Mouse (Mus musculus): ENCODE measurements around the gene Hdac9. TPM values are rescaled to one million over a fixed set of nuclear protein-coding genes. Genes with fewer than 3 reads are reported as not detected.

Hdac9 gene
- total RNA-seq, 2 experiments from 2014 or later, result 9.7 to 10.4 TPM

DNA sequence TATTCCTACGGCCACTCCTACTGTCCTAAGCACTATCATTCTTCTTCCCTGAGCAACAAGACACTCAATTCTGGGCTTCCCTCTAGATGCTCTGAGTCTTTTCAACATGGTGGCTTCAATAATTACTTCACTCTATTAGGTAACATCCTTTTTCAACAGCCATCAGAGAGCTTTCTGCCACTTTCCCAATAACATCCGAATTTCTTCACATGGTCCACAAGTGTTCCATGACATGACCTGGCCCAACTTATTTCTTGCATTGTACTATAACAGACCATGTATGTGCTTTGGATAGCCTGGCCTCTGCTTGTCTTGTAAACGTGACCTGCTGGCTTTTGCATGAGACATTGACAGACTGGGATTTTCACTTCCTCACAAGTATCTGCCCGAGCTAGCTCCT, 538.3 kb downstream of the Hdac9 start:
- no peak for DNase-seq (ENCODE audit: low spot score)

DNA sequence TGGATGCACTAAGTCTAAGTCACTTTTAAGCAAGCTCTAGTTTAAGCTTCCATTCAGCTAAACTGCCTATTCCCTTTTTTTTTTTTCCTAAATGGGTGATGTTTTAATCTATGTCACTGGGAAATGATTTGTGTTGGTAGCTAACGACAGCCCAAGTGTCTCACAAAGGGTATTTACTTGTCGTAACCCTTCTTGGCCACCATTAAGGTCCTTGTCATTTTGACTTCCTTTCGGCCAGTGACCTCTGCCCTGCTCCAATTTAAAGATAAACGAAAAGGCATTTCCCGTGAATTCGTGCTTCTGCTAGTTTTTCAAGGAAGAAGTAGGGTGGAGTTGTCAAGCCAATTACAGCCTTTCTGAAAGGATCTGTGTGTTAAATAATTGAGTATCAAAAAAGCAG, 565.0 kb downstream of the Hdac9 start:
- DNase-seq (ENCODE audit: low spot score), result no peak

DNA sequence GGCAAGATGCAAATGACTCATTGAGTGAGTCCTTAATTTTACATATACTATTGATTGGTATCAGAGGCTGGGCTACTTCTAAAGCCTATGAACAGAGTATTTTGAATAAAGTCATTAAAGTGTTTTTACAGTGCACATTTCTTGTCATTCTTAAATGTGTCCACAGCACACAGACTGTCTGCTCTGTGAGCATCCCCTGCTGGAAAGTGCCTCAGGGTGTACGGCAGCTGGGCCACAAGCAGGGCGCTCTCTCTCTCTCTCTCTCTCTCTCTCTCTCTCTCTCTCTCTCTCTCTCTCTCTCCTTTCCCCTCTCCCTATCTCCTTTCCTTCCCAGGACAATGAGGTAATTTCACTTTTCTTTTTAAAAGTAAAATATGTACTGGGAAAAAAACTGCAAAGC, 569.4 kb downstream of the Hdac9 start:
- DNase-seq (ENCODE audit: low spot score), result no peak

DNA sequence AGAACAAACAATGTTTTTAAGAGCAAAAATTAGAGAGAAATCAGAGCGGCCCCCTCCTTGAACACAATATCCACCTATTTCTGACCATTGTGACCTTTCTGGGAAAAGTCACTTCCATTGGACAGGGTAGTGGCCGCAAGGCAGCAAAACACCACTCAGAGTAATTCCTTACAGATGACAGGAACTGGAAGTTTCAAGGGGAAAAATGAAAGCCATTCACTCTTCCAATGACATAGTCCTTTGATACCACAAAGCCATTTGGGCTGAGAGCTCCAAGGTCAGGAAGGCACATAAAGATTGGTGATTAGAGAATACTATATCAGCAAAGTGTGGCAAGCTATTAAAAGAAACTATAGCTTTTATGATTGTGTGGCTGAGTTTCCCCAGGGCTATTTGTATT, 574.1 kb downstream of the Hdac9 start:
- DNase-seq (ENCODE audit: low spot score), result no peak

DNA sequence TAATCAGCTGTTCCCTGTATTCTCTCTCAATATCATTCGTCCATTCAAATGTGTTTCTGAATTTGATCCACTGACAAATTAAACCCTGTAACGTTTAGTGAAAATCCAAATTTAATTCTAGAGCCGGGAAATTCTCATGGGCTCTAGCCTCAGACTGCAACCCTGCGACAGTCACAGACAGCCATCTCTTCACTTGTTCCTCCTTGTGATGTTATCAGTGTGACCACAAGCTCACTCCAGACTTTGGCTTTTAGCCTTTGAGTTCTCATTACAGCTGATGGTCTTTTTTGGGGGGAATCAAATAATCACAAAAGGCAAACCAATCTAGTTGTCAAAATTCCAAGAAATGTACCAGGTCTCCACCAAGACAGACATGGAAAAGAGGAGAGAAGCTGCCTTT, 578.0 kb downstream of the Hdac9 start:
- no peak for DNase-seq (ENCODE audit: low spot score)

DNA sequence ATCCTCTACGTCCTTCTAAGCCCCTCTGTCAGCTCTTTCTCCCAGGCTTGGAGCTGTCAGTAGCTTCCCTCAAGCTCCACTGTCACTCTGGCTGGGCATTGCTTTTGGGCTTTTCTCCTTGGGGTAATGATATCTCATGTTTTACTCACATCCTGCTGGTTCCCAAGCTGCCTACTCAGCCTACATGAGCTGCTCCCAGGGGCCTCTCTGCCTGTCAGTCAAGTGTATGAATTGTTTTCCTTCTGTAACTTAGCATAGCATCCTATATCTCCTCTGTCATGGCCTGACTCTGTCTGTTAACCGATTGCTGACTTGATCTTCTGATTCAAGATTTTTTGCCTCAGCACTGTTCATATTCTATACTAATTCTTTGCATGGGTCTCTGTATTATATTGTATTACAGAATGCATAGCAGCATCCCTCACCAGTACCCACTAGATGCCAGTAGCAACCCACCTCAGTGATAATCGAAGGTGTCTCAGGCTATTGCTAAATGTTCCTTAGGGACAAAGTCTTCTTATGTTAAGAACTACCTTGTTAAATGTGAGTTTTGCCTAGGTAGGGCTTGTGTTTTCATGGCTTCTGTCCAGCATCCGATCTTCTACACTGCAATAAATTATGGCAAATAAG, 582.3 kb downstream of the Hdac9 start:
- no peak for DNase-seq (ENCODE audit: low spot score)

DNA sequence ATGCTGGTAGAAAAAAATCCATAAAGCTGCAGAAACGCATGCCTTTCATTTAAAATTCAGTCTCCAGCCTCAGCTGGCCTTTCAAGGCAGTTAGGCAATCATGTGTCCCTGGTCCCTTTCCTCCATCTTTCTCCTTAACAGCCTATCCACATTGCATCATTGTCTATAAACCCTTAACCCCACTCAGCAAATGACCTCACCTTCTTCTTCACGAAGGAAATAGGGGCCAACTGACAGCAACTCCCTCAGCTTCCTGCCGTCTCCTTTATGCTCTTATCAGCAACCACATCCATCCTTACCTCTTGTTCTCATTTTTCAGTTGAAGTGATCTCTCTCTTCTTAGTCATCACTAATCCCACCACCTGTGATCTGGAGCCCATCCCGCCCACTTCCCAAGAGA, 584.0 kb downstream of the Hdac9 start:
- DNase-seq (ENCODE audit: low spot score), result no peak

DNA sequence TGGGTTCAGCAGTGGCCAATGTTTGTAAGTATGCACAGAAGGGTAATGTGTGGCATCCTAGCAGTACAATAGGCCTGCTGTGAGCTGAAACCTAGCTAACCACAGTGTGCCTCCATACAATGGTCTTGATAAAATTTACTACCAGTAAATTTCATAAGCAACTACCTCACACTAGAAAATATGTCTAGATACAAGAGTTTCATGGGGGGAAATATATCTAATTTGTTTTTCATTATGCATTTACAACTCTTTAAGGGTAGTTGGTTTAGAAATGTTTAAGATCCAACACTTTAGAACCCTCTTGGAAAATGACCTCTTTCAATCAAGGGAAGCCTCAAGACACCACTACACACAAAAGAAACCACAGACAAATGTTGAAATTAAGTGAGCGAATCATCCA, 589.8 kb downstream of the Hdac9 start:
- no peak for DNase-seq (ENCODE audit: low spot score)

DNA sequence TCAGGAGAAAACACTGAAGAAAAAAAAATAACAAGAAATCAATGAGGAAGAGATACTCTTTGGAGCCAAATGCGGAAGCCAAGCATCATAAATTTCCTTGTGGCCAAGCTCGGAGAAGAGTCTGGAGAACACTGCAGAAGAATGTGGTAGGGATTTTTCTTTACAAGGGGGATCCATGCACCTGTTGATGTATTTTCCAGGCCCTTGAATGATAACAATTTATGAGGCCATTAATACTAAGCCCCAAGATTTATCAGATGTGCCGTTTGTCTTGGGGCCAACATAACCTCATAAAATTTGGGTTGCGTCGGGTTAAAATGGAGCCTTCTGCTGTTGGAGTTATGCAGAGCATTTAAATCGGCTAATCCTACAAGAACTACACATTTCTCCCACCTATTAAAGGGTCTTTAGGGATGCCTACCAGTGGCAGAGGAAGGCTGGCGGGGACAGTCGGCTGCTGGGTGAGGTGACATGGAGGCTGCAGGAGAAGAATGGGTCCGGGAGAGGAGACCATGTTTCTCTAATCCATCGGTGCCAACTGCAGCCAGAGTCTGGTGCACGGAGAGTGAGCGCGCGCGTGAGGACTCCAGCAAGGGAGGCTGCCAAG, 604.7 kb downstream of the Hdac9 start:
- DNase-seq (ENCODE audit: low spot score), result no peak

DNA sequence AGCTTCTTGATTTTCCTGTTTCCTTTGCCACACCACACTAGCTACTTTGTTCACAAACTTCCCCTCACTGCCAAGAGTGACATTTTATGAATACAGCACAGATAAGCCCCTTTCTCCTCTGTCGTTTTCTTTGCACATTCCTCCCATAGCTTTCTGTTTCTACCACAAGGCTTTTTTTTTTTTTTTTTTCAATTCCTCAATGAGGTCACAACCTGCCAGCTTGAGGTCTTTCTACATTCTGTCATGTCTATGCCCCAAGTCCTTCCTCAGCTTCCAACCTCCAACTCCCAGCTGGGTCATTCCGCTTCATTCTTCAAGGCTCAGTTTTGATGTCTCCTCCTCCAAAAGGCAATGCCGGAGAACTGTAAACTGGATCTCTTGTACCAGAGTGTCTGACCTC, 611.4 kb downstream of the Hdac9 start:
- no peak for DNase-seq (ENCODE audit: low spot score)

DNA sequence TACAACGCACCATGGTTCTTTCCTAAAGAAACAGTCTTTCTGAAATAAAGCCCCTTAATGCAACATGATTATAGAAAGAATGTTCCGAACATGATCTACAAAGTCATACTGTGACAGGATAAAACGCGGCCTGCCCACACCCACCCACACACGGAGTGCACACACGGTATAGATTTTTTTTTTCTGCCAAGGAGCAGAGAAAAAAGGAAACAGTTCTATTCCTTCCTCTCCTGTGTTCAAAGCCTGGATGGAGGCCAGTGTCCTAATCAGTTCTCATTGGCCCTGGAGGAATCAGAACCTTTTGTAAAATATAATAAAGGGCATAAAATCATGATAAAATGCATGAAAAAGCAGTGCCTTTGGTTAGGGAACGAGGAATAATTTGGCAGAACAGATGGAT, 624.5 kb downstream of the Hdac9 start:
- DNase-seq (ENCODE audit: low spot score), result no peak

DNA sequence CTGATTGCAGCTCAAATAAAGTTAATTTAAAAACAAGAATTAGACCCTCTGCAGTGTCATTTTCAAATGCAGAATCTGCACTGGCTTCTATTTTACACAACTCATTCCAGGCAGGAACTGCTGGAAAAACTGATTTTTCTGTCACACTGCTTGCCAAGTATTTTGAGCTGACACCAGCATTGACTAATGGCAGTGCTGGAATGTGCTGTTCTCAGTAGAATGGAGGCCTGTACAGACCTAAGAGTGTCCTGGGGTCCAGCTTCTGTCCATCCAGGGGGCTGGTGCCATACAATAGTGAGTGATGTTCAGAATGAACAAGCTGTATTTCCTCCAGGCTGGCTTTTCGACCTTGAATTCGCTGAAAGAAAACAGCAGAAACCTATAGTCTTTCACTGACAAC, 629.7 kb downstream of the Hdac9 start:
- DNase-seq (ENCODE audit: low spot score), result no peak

DNA sequence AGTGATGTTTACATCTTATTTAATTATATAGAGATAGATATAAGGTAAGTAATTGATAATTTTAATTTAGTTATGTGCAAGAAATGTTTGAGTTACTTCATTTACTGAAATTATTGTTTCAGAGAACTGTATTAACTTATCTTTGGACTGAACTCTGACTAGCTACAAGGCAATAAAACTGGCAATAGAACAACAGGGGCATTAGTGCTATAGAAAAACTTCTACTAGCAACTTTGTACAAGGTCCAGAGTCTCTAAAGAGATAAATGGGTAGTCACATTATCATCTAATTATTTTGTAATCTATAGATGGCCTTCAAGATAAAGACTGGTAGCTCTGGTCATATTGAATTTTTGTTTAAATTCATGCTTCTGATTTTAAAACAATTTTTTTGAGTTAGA, 632.0 kb downstream of the Hdac9 start:
- DNase-seq (ENCODE audit: low spot score), result no peak

DNA sequence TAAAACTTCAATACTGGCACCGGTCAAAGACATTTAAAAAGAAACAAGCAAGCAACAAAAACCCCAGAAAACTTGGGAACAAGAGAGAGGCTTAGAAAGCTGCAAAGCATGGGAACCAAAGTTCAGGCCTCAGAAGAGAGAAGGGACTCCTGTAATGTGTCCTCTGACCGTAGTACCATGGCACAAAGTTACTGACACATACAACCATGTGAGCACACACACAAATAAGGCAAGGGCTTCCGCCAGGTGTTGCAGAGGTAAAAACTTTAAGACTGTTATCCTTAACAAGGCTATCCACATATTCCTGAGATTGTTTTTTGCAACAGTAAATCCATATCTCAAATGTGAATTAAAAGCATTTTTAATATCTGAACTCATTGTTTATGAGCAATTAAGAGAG, 632.5 kb downstream of the Hdac9 start:
- no peak for DNase-seq (ENCODE audit: low spot score)

DNA sequence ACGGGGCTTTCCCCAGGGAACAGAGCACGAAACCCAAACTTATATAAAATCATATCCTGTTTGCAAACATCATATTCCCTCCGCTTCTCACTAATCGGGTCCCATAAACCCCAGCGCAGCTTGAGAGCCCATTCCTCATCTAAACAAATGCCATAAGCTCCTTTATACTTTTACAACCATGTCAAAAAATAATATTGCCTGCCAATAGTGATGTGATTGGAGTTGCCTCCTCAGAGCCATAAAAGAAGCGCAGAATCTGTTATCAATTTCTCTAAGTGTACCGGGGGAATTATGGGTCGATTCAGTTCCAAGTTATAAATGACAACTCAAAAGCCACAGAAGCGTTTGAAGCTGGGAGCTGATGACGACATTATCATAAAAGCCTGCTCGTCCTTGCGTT, 638.1 kb downstream of the Hdac9 start:
- DNase-seq (ENCODE audit: low spot score), result no peak

DNA sequence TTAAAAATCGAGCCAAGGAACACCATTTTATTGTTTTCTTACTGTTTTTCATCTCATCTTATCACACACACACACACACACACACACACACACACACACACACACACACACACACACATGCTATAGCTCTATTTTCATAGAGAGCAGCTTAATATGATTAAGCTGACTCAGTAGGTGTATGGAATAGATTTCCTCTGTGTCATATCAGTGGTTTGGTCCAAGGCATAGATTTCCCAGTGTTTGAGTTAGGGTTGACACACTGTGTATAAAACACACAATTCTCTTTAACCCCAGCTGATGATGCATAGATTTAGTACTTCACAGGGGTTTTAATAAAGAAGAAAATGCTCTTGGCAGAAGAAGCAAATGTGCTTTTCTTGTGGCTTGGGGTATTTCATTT, 643.1 kb downstream of the Hdac9 start:
- DNase-seq (ENCODE audit: low spot score), result no peak

DNA sequence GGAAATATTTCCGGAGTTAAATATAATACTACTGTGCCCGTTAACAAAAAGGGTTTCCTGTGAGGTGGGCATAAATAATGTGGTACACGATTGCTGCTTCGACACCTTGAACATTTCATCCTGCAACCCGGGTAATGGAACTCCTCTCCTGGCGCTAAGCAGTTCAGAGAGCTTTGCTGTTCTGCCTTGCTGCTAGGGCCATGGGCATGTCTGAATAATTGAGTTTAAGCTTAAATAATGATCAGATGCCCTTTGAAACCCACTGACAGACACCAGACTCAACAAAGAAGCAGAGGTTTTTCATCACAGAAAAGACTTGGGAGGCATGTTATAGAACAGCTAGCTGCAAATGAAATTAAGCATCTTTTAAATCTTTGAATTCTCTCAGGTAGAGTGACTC, 646.8 kb downstream of the Hdac9 start:
- no peak for DNase-seq (ENCODE audit: low spot score)

DNA sequence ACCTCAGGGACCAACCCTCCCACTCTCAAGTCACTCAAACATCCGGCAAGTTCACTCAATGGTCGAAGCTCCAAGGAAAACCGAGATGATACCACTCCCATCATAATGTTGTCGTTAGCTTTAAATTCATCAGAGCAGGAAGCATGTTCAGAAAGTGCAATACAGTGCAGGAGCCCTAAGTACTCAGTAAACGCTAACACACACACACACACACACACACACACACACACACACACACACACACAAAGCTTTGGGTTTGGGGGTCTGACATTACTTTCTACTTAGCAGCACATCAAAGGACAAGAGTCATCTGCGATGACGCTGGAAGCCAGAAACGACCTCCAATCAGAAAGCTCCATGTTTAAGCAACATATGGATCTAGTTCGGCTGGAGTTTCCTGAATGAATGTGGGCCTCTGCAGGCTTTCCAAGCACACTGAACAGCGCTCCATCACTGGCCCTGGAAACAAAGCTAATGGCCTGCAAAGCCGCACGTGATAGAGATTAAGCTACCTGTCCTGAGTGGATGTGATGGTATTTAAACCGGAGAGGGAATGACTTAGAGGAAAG, 647.3 kb downstream of the Hdac9 start:
- no peak for DNase-seq (ENCODE audit: low spot score)

DNA sequence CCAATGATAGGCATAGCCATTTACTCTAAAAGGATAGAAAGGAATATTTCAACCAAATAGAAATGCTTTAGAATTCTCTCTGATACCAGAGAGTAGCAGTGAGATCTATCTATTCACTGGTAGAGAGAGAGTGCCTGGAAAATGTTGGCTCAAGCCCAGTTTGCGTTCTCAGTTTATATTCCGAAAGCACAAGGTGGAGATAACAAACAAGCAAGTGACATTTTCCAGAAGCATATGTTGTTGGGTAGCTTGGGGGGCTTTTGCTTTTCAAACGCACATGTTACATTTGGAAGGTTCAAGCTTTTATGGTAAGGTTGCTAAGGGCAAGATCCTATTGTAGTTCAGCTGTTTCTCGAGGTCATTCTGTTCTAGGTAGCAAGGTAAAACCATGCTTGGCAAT, 657.2 kb downstream of the Hdac9 start:
- DNase-seq (ENCODE audit: low spot score), result no peak

DNA sequence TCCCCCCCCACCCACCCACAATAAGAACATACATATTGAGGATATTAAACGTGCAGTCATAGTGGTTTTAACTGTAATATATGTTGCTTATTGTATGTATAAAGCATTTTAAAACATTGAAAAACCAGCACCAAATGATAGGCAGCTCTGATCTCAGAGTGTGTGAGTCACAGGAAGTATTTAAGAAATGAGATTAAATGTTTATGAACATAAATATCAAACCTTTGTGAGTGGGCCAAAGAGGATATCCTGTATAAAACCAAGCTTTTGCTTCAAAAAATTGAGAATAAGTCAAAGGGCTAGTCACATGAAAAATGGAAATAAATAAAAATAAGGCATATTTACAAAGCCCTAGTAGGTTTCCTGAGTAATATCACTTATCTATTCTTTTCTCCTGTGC, 667.7 kb downstream of the Hdac9 start:
- DNase-seq (ENCODE audit: low spot score), result no peak

DNA sequence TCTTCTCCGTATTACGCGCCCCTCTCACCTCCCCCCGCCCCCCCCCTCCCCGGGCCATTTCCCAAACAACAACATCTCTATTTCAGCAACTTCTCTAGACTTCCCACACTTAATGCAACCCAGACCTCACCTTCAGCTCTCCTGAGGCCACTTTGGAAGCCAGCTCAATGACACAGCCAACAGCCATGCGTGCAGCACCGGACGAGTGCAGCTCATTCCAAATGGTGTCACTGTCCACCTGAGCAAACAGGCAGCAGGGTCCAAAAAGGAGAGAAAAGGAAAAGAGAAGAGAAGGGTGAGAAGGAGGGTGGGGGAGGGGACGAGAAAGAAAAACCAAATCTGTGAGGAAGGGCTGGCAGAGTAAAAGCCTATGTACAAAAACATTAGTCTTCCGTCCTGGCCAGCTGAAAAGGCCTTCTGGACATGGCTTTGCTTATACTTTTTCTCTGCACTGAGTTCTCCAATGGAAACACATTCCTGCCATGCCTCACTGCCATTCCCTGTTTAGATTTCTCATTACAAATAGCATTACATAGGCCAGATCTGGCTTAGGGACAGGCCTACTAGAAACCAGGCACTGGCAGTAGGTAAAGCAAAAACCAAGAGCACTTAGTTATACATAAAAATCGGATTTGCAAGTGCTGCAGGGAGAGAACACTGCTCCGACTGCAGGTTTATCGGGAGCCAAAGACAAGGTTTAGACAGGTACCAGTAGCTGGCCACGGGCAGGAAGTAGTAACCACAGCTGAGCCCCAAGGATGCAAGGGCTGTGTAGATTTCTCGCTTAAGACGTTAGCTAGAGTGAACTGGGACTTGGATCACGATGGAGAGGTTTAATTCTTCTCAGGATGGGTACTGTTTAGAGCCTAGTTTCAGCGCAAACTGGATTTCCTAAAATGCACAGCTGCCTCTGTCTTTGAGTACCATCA, 668.4 kb downstream of the Hdac9 start:
- DNase-seq (ENCODE audit: low spot score), result no peak

DNA sequence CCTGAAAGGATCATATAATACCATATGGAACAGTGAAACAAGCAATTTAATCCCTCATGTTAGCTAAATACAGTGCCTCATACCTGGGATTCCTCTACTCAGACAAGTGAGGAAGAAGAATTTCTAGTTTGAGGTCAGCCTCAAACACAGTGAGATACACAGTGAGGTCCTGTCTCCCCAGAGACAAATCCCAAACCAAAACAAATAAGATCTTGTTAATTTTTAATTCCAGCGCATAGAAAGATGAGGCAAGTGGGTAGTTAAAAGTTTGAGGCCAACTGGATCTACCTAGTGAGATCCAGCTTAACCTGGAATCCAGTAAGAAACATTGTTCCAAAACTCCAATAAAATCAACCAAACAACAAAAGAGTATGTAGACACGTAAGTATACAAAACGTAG, 678.1 kb downstream of the Hdac9 start:
- no peak for DNase-seq (ENCODE audit: low spot score)

Data from gastrocnemius, adult 18-20 months (tissue).